Mouse (Mus musculus): Measurements from ENCODE around the gene Macrod2. TPM values are rescaled to one million over a fixed set of nuclear protein-coding genes. Genes with fewer than 3 reads are reported as not detected.

Gene Macrod2
- total RNA-seq, 1 experiment from 2014 or later, result not detected

DNA sequence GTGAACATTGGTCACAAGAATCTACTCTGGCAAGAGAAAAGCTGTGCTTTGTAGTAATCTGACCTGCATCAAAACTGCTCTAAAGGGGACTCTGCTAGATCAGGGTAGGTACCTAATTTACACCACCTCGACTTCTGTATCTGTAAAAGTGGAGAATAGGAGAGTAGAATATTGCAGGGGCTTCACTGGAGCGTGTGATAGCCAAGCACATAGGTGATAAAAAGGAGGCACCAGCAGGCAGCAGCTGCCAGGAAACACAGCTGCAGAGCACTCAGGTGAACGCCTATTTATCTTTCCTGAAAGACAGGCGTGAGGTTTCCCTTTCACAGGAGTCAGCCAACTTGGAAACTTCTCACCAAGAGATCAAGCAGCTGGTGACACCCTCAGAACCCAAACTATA lies 1855.3 kb downstream of the Macrod2 start:
- ATAC-seq (ENCODE audit: extremely low read depth, insufficient number of reproducible peaks, low FRiP score, poor library complexity, severe bottlenecking), result no peak

GRCm38 (mm10) chr2:142251518-142251917 lies 1856.4 kb downstream of the Macrod2 start:
- ATAC-seq (ENCODE audit: extremely low read depth, insufficient number of reproducible peaks, low FRiP score, poor library complexity, severe bottlenecking), result no peak

DNA sequence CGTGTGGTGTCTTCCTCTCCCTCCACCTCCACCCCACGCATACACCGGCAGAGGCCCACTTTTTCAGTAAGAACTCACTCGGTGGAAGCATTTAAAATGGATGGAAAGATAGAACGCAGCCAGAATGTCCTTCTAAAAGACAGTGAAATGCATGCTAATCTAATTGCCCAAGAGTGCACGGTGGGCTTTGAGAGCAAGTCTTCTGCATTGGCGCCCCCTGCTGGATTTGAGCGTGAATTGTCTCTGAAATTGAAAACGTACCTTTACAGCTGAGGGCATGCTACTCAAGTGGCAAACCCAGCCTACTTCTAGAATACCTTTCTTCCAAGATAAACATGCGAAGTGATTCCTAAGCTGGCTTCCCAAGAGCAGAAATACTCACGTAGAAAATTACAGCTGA lies 1858.8 kb downstream of the Macrod2 start:
- no peak for ATAC-seq (ENCODE audit: extremely low read depth, insufficient number of reproducible peaks, low FRiP score, poor library complexity, severe bottlenecking)

DNA sequence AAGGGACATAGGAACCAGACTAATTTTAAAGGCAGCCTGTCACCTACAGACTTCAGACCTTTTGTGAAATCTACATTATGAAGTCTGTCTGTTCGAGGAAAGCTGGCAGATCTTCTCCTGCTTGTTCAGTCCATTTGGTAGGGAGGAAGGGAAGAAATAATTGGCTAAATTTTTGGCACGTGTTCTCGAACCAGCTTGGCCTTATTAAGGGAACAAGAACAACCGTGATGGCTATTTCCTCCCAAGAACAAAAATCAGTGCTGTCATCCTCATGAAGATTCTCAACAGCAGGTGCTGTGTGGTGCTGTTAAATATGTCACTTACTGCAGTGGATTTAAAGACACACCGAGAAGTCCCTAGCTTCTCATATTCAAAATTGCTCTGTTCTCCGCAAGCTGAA lies 1859.5 kb downstream of the Macrod2 start:
- ATAC-seq (ENCODE audit: extremely low read depth, insufficient number of reproducible peaks, low FRiP score, poor library complexity, severe bottlenecking), result no peak

DNA sequence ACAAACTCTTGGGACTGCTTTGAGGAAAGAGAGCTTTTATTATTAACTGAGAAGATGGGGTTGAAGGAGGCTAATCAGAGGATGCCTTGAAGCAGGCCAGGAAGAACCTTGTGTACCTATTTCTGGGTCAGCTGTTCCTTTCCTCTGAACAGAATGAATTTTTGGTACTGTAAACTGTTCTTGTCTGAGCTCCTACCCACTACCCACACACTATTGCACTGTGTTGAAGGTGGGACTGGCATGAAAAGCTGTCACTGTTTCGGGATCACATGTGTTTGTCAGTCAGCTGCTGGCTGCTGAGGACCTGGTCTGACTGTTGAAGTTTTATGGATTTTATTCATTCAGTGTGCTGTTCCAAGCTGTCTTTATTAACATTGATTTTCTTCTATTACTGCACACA lies 1862.4 kb downstream of the Macrod2 start:
- no peak for ATAC-seq (ENCODE audit: extremely low read depth, insufficient number of reproducible peaks, low FRiP score, poor library complexity, severe bottlenecking)

DNA sequence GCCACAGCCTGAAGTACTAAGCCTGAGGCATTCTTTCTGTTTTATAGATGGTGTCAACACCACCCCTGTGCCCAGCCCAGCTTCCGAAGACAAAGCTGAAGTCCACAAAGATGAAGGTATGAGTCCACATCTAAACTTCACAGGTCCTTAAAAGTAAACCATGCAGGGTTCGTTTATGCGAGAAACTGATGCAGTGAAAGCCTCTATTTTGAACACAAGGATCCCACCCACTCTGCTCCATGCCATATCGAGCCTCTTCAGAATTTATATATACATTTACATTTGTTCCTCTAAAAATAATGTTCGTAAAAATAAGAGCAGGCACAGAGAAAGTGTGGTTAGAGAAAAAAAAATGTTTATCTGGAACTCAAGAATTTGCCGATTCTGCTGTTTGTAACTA lies 1865.9 kb downstream of the Macrod2 start:
- ATAC-seq (ENCODE audit: extremely low read depth, insufficient number of reproducible peaks, low FRiP score, poor library complexity, severe bottlenecking), result no peak

DNA sequence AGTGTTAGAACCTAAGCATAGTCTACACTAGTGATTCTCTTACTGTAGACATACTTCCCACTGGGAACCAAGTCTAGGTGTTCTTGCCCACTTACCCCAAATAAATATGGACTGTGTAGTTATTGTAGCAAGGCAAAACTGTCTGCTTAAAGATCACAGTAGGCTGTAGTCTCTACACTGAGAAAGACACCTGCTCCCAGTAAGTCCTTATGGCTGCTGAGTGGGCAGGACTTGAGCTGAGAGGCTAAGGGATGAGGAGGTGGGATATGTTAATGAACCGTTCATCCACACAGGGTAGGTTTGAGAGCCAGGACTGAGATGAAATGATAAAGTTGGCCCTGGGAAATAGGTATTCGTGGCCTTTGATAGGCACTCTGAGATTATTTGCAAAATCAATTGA lies 1869.6 kb downstream of the Macrod2 start:
- ATAC-seq (ENCODE audit: extremely low read depth, insufficient number of reproducible peaks, low FRiP score, poor library complexity, severe bottlenecking), result no peak

GRCm38 (mm10) chr2:142267836-142268235 lies 1872.7 kb downstream of the Macrod2 start:
- ATAC-seq (ENCODE audit: extremely low read depth, insufficient number of reproducible peaks, low FRiP score, poor library complexity, severe bottlenecking), result no peak

- ATAC-seq (ENCODE audit: extremely low read depth, insufficient number of reproducible peaks, low FRiP score, poor library complexity, severe bottlenecking), result no peak
Measured at GRCm38 (mm10) chr2:142286761-142287160, 1891.7 kb downstream of the Macrod2 start.

DNA sequence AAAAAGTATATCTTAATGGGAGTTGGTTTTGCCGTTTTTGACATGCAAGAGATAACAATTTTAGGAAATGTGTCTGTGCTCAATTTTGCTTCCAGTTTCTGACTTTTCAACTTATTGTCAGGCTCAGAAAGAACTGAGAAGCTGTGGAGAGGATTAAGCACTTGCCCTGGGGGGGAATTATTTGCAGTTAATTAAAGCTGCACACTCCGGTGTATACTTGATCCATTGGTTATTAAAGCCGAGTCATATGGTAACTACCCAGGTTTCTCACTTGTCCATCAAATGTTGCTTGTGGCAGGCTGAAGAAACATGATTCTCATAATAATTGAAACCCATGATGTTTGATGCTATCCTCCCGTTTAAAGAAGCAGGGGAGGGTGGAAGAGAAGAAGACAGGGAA lies 1899.7 kb downstream of the Macrod2 start:
- no peak for ATAC-seq (ENCODE audit: extremely low read depth, insufficient number of reproducible peaks, low FRiP score, poor library complexity, severe bottlenecking)

- ATAC-seq (ENCODE audit: extremely low read depth, insufficient number of reproducible peaks, low FRiP score, poor library complexity, severe bottlenecking), result no peak
Measured at GRCm38 (mm10) chr2:142303098-142303911, 1908.2 kb downstream of the Macrod2 start.

- no peak for ATAC-seq (ENCODE audit: extremely low read depth, insufficient number of reproducible peaks, low FRiP score, poor library complexity, severe bottlenecking)
Measured at GRCm38 (mm10) chr2:142303912-142304182, 1908.7 kb downstream of the Macrod2 start.

DNA sequence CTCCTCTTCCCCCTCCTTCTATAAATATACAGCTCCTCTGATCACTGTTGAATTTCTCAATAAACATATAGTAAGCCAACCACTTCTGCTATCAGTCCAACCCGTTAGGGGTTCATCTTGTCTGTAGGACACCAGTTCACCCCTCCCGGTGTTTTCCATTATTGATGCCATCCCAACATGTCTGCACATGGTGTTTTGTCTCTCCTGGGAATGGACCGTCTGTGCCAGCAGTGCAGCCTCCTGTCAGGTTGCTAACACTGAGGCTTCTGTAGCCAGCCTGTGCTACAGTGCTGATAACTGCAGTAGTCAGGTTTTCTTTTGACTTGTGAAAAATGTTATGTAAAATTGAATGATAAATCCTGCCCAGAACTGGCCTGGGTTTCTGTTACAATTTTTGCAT lies 1928.0 kb downstream of the Macrod2 start:
- ATAC-seq (ENCODE audit: extremely low read depth, insufficient number of reproducible peaks, low FRiP score, poor library complexity, severe bottlenecking), result no peak

GRCm38 (mm10) chr2:142326737-142327136 lies 1931.6 kb downstream of the Macrod2 start:
- no peak for ATAC-seq (ENCODE audit: extremely low read depth, insufficient number of reproducible peaks, low FRiP score, poor library complexity, severe bottlenecking)

GRCm38 (mm10) chr2:142329761-142330160 lies 1934.7 kb downstream of the Macrod2 start:
- no peak for ATAC-seq (ENCODE audit: extremely low read depth, insufficient number of reproducible peaks, low FRiP score, poor library complexity, severe bottlenecking)

DNA sequence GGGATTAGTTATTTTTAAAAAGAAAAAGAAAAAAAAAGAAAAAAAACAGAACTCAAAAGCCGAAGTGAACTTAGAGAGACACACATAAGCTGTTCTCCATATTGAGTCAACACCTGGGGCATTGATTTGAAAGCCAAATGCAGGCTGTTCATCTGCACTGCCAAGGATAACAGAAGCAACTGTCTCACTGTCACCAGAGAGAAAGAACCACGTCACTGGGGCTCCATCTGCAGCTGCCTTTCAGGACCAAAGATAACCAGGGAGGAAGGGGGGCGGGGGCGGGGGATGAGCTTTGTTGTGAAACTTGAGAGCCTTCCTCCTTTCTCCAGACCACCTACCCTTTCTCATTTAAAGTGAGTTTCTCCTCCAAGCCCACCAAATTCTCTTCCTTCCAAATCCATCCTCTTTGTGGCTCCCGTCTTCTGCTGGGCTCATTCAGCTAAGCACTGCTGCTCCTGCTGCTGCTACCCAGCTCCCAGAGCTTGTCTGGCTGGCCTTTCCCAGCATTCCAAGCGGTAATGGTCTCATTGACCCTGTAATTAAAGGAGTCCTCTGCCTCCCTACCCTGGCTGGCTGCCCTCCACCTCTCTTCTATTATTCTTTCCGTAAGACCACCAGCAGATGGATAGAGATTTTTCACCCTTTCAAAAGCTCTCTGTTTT lies 1939.5 kb downstream of the Macrod2 start:
- ATAC-seq (ENCODE audit: extremely low read depth, insufficient number of reproducible peaks, low FRiP score, poor library complexity, severe bottlenecking), result no peak

- no peak for ATAC-seq (ENCODE audit: extremely low read depth, insufficient number of reproducible peaks, low FRiP score, poor library complexity, severe bottlenecking)
Measured at GRCm38 (mm10) chr2:142335103-142335999, 1940.2 kb downstream of the Macrod2 start.

GRCm38 (mm10) chr2:142344021-142344420 lies 1948.9 kb downstream of the Macrod2 start:
- no peak for ATAC-seq (ENCODE audit: extremely low read depth, insufficient number of reproducible peaks, low FRiP score, poor library complexity, severe bottlenecking)

GRCm38 (mm10) chr2:142344758-142345157 lies 1949.6 kb downstream of the Macrod2 start:
- ATAC-seq (ENCODE audit: extremely low read depth, insufficient number of reproducible peaks, low FRiP score, poor library complexity, severe bottlenecking), result no peak

GRCm38 (mm10) chr2:142349805-142350204 lies 1954.7 kb downstream of the Macrod2 start:
- no peak for ATAC-seq (ENCODE audit: extremely low read depth, insufficient number of reproducible peaks, low FRiP score, poor library complexity, severe bottlenecking)
